Mouse (Mus musculus) embryonic facial prominence, embryonic 13.5 days (tissue): ENCODE data around the gene Fn1. TPM values are rescaled to one million over a fixed set of nuclear protein-coding genes. Genes with fewer than 3 reads are reported as not detected.

Experiments used
- ATAC-seq: fragments of 200-750 bp; cut with Nextera tagmentation; 2 replicates; pipeline ENCODE4 v1.8.0; 2017; ENCODE audit warnings: low read depth; ENCODE audit not compliant: insufficient number of reproducible peaks, insufficient read depth, low FRiP score, low TSS enrichment
- H3K27ac ChIP-seq: fragments of 300-500 bp; sonication (generic); 2 replicates; pipeline ENCODE4 v1.5.1; 2015; ENCODE audit warnings: moderate library complexity, mild to moderate bottlenecking, inconsistent platforms
- H3K27me3 ChIP-seq: fragments of 300-500 bp; sonication (generic); 2 replicates; pipeline ENCODE4 v1.6.1; 2015; ENCODE audit warnings: mild to moderate bottlenecking, inconsistent platforms
- H3K36me3 ChIP-seq: fragments of 300-500 bp; sonication (generic); 2 replicates; pipeline ENCODE4 v1.6.1; 2015; ENCODE audit warnings: mild to moderate bottlenecking, inconsistent platforms
- H3K4me1 ChIP-seq: fragments of 300-500 bp; sonication (generic); 2 replicates; pipeline ENCODE4 v1.6.1; 2015; ENCODE audit warnings: inconsistent platforms
- H3K4me2 ChIP-seq: fragments of 300-500 bp; sonication (generic); 2 replicates; pipeline ENCODE4 v1.6.1; 2015; ENCODE audit warnings: moderate library complexity, mild to moderate bottlenecking, inconsistent platforms
- H3K4me3 ChIP-seq: fragments of 300-500 bp; sonication (generic); 2 replicates; pipeline ENCODE4 v1.5.1; 2015; ENCODE audit warnings: mild to moderate bottlenecking, inconsistent platforms
- H3K9ac ChIP-seq: fragments of 300-500 bp; sonication (generic); 2 replicates; pipeline ENCODE4 v1.6.1; 2015; ENCODE audit warnings: mild to moderate bottlenecking, inconsistent platforms
- H3K9me3 ChIP-seq: fragments of 300-500 bp; sonication (generic); 2 replicates; pipeline ENCODE4 v1.6.1; 2016; ENCODE audit warnings: inconsistent platforms
- whole genome bisulfite sequencing: fragments of 180-500 bp; shearing (Covaris S2); methylation state at CpG from one replicate; pipeline ENCODE4 v1.1.7; 2015; ENCODE audit warnings: mixed read lengths; 5-methylcytosine and 5-hydroxymethylcytosine counted together
- polyA plus RNA-seq: library from polyadenylated mRNA; unstranded; fragments of >200 nt; fragmentation: Nextera tagmentation; extraction: Ambion mirVana; gene quantifications from 2 replicates; pipeline ENCODE4 v1.2.1, GENCODE M21; 2015

The Fn1 gene
- polyA plus RNA-seq, 1 experiment from 2014 or later = 187 TPM

DNA sequence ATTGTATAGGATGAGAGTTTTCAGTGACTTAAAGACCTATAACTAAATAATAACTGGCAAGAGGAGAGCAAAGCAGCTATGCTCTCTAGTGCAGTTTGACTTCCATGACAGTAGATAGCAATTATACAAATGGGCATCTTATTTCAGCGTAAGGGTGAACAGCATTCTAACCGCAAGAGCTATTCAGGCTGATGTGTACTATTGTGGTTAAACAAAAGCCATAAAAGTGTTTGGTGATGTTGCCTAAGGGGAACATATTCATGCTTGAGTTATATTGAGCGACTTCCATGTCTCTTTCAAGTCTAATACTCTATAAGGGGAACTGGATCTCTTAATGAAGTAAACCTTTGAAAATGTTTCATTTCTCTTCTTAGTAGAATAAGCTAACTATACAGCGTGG is 21.3 kb upstream of the Fn1 start:
- no peak overlapping the region for H3K4me2 ChIP-seq

DNA sequence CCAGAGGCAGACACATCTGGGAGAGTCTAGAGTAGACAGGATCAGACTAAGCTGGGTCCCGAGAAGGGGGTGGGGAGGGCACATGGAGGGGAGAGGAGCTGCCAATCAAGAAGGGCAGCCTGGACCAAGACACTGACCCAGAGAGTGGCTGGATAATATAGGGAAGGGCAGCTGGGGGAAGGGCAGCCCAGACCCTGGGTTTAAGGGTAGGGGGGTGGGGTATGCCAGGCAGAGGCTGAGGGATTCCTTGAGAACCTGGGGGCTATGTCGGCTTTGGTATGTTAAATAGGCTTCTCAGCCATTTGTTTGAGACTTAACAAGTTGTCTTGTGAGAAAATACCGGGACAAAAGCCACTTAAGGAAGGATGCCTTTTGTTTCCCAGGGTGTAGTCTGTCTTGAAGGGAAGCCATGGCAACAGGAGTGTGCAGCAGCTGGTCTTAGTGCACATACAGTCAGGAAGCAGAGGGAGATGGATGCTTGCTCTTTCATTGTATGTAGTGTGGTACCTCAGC is 20.5 kb upstream of the Fn1 start:
- 7% methylated on average over 3 of the region's 3 CpGs for WGBS
- H3K27ac ChIP-seq = no peak overlapping the region
- ATAC-seq = no peak

More for the DNA sequence above, 21.3 kb upstream of the Fn1 start:
- no peak for ATAC-seq
- Histone ChIP-seq H3K9ac (no peak overlapping the region), H3K27ac (no peak overlapping the region), H3K4me3 (no peak overlapping the region), H3K9me3 (no peaks in the 10 kb centered on the region), H3K4me1 (peaks cover 15% of the 10 kb centered on the region), H3K27me3 (no peaks in the 10 kb centered on the region), H3K36me3 (no peaks in the 10 kb centered on the region)
- WGBS = 57% methylated on average over 4 of the region's 4 CpGs

DNA sequence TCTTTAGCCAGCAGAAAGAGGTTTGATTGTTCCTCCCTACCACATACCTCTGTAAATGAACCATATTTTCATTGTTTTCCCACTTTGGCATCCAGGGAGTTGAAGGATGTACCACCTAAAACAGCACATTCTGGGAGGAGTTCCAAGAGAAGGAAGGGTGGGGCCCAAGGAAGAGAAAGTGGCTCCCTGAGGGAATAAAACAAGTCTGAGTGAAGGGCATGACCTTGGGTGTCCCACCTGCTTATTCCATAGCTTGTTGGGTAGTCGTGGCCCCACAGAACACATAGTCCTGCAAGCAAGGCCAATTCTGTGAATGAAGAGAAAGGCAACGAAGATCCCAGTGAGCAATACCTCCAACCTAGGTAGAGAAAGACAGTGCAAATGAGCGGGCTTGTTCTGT is 19.3 kb upstream of the Fn1 start:
- Histone ChIP-seq H3K36me3 (no peaks in the 10 kb centered on the region), H3K27ac (no peak overlapping the region), H3K4me2 (no peak overlapping the region), H3K9ac (no peak overlapping the region), H3K4me1 (peaks cover 15% of the 10 kb centered on the region), H3K27me3 (no peaks in the 10 kb centered on the region), H3K4me3 (no peak overlapping the region), H3K9me3 (no peaks in the 10 kb centered on the region)
- no peak for ATAC-seq
- 89% methylated on average over 3 of the region's 3 CpGs for WGBS

More for the DNA sequence above, 20.5 kb upstream of the Fn1 start:
- H3K4me3 ChIP-seq = no peak overlapping the region
- H3K4me1 ChIP-seq = peaks cover 15% of the 10 kb centered on the region
- no peaks in the 10 kb centered on the region for H3K9me3 ChIP-seq
- no peak overlapping the region for H3K4me2 ChIP-seq
- no peaks in the 10 kb centered on the region for H3K36me3 ChIP-seq
- no peaks in the 10 kb centered on the region for H3K27me3 ChIP-seq
- no peak overlapping the region for H3K9ac ChIP-seq

DNA sequence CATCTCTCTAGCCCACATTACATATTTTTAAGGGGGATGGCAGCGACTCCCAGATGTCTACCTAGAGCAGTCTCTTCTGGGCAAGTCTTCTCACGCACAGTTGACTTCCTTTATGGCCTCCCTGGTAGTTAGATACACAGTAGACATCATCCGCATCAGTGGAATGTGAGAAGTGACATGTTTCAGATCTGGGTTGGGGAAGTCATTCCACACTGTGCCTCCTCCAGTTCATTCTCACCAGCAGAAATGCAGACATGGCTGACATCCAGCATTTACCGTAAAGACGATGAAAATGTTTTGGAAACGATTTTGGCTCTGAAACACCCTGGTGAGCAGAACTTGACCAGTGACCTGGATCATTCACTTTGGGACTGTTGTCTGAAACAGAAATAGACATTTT is 10.2 kb upstream of the Fn1 start:
- no peaks in the 10 kb centered on the region for H3K4me1 ChIP-seq
- peaks cover 5% of the 10 kb centered on the region; the same call in 1 of the 2 replicates for H3K9me3 ChIP-seq
- ATAC-seq = no peak
- WGBS = 88% methylated on average over 6 of the region's 6 CpGs
- H3K36me3 ChIP-seq = no peaks in the 10 kb centered on the region
- H3K4me2 ChIP-seq = no peak overlapping the region
- no peak overlapping the region for H3K27ac ChIP-seq
- no peaks in the 10 kb centered on the region for H3K27me3 ChIP-seq
- no peak overlapping the region for H3K4me3 ChIP-seq
- no peak overlapping the region for H3K9ac ChIP-seq

DNA sequence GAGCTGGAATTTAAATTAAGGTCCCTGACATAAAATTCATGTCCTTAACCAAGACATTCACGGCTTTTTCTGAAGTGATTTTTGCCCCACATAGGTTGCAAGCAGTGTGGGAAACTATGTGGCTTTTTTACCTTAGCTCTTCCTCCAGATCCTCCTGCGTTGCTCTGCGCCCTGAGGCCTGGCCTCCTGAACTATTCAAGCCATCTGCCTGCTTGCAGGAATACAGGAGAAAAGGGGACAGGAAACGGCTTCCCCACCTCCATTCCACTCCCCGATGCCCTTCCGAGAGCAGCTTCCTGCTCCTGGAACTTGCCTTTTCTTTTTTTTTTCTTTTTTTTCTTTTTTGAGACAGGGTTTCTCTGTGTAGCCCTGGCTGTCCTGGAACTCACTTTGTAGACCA is 5.6 kb upstream of the Fn1 start:
- Histone ChIP-seq H3K4me3 (no peak overlapping the region), H3K4me2 (no peak overlapping the region), H3K27me3 (no peaks in the 10 kb centered on the region), H3K4me1 (peaks cover 5% of the 10 kb centered on the region; the same call in 1 of the 2 replicates), H3K9ac (no peak overlapping the region), H3K9me3 (peaks cover 5% of the 10 kb centered on the region; the same call in 1 of the 2 replicates), H3K27ac (no peak overlapping the region), H3K36me3 (no peaks in the 10 kb centered on the region)
- ATAC-seq = no peak
- WGBS = 45% methylated on average over 6 of the region's 6 CpGs

DNA sequence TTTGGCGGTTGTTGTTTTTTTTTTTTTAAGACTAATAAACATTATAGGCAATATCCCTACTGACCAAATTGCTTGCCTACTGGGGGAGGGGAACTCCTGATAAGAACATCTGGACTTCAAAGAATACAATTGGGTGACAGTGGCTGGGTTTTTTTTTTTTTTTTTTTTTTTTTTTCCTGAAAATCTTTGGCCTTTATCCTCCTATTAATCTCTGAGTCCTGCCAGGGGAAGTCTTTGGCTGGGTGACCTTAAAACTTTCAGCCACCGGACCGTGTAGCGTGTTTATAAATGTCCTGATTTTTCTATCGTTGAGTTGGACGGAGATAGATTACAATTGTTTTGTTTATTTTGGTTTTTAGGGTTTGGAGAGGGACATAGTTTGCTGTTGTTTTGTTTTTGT is 3.3 kb upstream of the Fn1 start:
- Histone ChIP-seq H3K27me3 (no peaks in the 10 kb centered on the region), H3K4me3 (no peak overlapping the region), H3K27ac (no peak overlapping the region), H3K4me2 (no peak overlapping the region), H3K9me3 (no peaks in the 10 kb centered on the region), H3K9ac (no peak overlapping the region), H3K36me3 (no peaks in the 10 kb centered on the region), H3K4me1 (peaks cover 7% of the 10 kb centered on the region; the same call in 1 of the 2 replicates)
- no peak for ATAC-seq
- 82% methylated on average over 6 of the region's 6 CpGs for WGBS

DNA sequence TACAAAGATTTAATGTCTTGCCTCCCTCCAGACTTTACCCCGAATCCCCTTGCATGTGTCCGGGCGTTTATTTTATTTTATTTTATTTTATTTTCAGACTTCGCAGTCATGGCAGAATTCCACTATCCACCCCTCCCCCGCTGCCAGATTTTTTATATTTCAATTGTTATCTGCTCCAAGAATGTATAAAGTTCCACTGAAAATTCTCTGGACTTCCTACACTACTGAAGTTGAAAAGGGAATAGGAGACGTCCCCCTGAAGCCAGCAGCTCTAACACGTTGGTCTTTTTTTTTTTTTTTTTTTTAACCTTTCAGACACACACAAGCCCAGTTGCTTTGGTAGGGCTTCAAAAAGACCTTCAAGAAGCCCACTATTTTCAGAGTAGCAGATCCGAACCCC is 1.2 kb upstream of the Fn1 start:
- Histone ChIP-seq H3K4me2 (peak overlapping the region; percentile 82), H3K27me3 (no peaks in the 10 kb centered on the region), H3K4me3 (peak overlapping the region; percentile 83), H3K9me3 (no peaks in the 10 kb centered on the region), H3K9ac (peak overlapping the region; percentile 94), H3K36me3 (peaks cover 15% of the 10 kb centered on the region), H3K4me1 (peaks cover 26% of the 10 kb centered on the region), H3K27ac (peak overlapping the region; percentile 98)
- ATAC-seq = no peak
- WGBS = 11% methylated on average over 8 of the region's 8 CpGs

DNA sequence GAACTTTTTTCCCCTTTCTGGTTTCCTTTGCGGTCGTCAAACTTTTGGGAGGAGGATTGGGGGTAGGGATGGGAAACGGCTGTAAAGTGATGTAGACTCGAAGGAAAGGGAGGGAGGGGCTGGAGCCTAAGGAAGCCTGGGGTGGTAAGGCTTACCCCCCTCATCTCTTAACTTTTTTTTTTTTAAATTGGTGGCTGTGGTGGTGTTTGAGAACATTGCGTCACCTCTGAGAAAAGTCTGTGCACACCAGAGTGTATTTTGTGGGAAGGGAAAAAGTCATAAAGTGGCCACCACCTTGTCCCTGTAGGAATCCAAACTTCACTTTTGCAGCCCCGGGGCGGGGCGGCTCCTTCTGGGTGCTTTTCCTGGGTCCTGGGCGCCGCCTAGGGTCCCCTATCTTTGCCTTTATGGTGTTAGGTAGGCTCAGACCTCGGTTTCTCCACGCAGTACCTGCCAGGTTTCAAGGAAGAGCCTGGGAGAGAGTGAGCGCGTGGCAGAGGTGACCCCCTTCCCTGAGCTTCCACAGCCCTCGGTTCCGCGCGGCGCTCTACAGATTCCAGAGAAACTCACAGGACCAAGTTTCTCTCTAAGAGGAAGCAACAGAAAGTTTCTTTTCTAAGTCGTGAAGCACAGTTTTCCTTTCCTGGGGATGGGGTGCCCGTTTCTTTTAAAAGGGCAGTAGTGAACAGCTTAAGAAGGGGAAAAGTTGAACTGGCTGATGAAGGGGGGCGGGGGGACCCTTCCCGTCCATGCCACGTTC is 580 bp upstream of the Fn1 start:
- peak overlapping the region; percentile 82 for H3K4me2 ChIP-seq
- H3K27me3 ChIP-seq = no peaks in the 10 kb centered on the region
- under 1% methylated on average over 24 of the region's 24 CpGs for WGBS
- H3K4me3 ChIP-seq = peak overlapping the region; percentile 83
- no peak for ATAC-seq
- H3K27ac ChIP-seq = peak overlapping the region; percentile 98
- H3K4me1 ChIP-seq = peaks cover 29% of the 10 kb centered on the region
- peak overlapping the region; percentile 94 for H3K9ac ChIP-seq
- H3K9me3 ChIP-seq = no peaks in the 10 kb centered on the region
- H3K36me3 ChIP-seq = peaks cover 21% of the 10 kb centered on the region

DNA sequence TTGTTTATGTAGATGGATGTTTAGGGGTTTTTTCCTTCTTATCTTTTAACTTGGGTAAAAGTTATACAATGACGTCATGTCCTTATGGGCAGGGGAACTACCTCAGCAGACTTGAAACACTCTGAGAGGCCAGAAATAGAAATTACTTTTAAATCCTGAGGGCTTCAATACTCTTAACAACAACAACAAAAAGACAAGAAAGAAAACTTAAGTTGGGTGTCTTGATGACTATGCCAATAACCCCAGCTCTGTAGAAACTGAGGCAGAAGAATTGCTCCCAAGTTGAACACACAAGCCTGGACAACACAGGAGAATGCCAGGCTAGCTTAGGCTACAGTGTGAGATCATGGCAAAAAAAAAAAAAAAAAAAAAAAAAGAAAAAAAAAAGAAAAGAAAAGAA is 1.2 kb downstream of the Fn1 start:
- WGBS = 32% methylated on average over 1 of the region's 1 CpGs
- Histone ChIP-seq H3K36me3 (peaks cover 37% of the 10 kb centered on the region), H3K9ac (peak overlapping the region; percentile 94), H3K4me1 (peaks cover 38% of the 10 kb centered on the region), H3K4me3 (peak overlapping the region; percentile 83), H3K9me3 (no peaks in the 10 kb centered on the region), H3K4me2 (peak overlapping the region; percentile 82), H3K27me3 (no peaks in the 10 kb centered on the region), H3K27ac (0 out of 2 replicates have a peak overlapping the region, but pooled peaks have one; percentile 34)
- no peak for ATAC-seq

DNA sequence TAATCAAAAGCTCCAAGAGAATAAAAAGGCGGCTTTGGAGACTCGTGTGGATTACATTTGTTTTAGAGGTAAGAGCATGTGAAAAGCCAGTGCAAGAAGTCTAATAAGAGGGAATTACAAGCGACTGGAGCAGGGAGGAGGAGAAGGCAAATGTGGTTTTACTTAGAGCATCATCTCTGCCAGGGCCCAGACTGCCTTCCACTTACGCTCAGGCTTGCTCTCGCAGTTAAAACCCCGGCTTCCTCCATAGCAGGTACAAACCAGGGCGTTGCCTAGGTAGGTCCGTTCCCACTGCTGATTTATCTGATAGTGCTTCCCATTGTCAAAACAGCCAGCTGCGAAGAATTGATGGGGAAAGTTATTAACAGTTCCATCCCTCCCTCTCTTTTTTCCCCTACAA is 1.7 kb downstream of the Fn1 start:
- peak overlapping the region; percentile 94 for H3K9ac ChIP-seq
- H3K27me3 ChIP-seq = no peaks in the 10 kb centered on the region
- no peak for ATAC-seq
- H3K36me3 ChIP-seq = peaks cover 40% of the 10 kb centered on the region
- 10% methylated on average over 9 of the region's 9 CpGs for WGBS
- peaks cover 40% of the 10 kb centered on the region for H3K4me1 ChIP-seq
- H3K4me2 ChIP-seq = peak overlapping the region; percentile 82
- H3K4me3 ChIP-seq = peak overlapping the region; percentile 83
- H3K27ac ChIP-seq = 0 out of 2 replicates have a peak overlapping the region, but pooled peaks have one; percentile 34
- H3K9me3 ChIP-seq = no peaks in the 10 kb centered on the region

DNA sequence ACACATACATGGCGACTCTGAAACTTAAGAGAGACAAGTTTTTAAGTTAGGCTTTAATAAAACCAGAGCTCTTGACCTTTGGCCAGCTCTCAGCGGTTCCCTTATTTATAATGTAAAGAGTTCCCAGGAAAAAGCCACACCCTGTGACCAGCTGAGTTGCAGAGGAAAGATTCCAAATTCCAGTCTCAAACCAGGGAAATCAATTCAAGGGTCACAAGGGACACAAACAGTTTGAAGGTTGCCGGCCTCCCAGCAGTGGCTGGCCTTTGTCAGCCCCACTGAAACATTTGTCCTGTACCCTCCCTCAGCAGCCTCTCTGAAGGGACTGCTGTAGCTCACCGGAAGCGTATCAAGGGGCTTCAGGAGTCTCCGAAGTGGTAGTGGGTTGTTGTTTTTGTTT is 2.3 kb downstream of the Fn1 start:
- H3K36me3 ChIP-seq = peaks cover 46% of the 10 kb centered on the region

DNA sequence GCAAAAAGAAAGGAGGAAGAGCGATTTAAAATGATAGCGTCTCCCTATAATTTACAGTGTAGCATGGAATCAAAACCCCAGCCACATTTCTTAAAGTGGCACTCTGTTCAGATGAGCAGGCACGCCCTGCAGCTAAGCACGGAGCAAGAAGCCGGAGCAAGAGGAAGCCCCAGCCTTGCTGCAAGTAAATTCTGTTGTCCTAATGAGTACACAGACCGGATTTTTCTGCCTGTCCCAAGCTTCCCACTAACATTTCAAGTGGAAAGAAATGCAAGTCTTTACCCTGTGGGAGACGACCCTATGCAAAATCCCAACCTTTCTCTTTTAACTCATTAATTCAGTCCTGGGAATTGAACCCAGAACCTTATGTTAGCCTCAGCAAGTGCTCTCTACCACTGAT is 4.8 kb downstream of the Fn1 start:
- 81% methylated on average over 7 of the region's 7 CpGs for WGBS
- peaks cover 71% of the 10 kb centered on the region for H3K36me3 ChIP-seq
- H3K27me3 ChIP-seq = no peaks in the 10 kb centered on the region
- no peak overlapping the region for H3K4me3 ChIP-seq
- H3K4me2 ChIP-seq = no peak overlapping the region
- no peak for ATAC-seq
- no peak overlapping the region for H3K9ac ChIP-seq
- H3K4me1 ChIP-seq = peaks cover 35% of the 10 kb centered on the region
- H3K9me3 ChIP-seq = no peaks in the 10 kb centered on the region
- no peak overlapping the region for H3K27ac ChIP-seq

More for the DNA sequence above, 2.3 kb downstream of the Fn1 start:
- ATAC-seq = no peak
- peak overlapping the region; percentile 56; the same call in 1 of the 2 replicates for H3K9ac ChIP-seq
- peak overlapping the region; percentile 83 for H3K4me3 ChIP-seq
- no peak overlapping the region; the same call in 1 of the 2 replicates for H3K27ac ChIP-seq
- peaks cover 40% of the 10 kb centered on the region for H3K4me1 ChIP-seq
- H3K27me3 ChIP-seq = no peaks in the 10 kb centered on the region
- H3K9me3 ChIP-seq = no peaks in the 10 kb centered on the region
- peak overlapping the region; percentile 82 for H3K4me2 ChIP-seq
- 34% methylated on average over 6 of the region's 6 CpGs for WGBS
